Mouse (Mus musculus): ENCODE results near the gene Ybx2.
A peak's percentile ranks its signal among the peaks of the same experiment; 100 is the strongest.
"Not testable (repeated sequence)": the region's sequence is repeated elsewhere in the genome, so short reads cannot be mapped to it uniquely, and the experiment has no call there.

The Ybx2 gene

GRCm38 (mm10) chr11:69934681-69935080, 915 bp upstream of the Ybx2 start:
- no peak for DNase-seq (ENCODE audit: low spot score in 2 of 2)

DNA sequence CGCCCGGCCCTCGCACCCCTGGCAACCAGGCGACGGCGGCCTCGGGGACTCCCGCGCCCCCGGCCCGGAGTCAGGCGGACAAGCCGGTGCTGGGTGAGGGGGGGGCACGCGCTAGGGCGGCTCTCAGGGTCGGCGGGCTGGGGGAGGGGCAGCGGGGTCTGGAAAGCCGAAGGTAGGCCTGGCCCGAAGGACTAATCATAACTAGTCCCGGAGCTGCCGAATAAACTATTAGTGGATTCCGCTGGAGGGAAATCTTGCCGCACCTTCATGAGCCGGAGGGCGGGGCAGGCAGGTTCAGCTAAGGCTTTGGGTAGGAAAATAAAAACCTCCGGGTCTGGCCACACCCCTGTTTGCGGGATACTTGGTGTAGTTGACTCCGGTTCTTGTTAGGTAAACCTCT, 560 bp downstream of the Ybx2 start:
- no peak for DNase-seq (ENCODE audit: low spot score in 2 of 2)

DNA sequence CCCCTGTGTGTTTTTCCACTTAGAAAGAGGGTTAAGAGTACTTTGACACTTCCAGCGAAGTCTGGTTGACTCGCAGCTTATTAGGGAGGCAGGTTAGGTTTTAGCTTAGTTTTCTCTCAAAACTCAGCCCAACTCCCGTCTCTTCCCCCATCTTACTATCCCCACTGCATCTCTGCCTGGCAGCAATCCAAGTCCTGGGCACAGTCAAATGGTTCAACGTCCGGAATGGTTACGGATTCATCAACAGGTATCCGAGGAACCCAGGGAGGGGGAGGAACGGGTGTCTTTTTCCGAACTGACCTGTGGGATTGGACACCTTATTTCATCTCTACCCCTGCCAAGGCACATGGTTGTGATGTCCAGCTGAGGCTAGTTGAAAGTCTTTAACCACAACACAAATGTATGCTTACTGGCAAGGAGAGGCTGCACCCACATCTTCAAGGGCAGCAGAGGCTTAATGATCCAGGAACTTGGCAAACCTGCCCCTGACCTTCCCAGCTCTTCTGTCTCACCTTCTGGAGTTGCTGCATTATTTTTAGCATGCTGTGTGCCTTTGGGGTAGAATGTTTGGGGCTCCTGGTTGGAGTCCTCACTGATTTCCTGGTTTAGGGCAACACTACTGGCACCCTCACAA, 1.2 kb downstream of the Ybx2 start:
- DNase-seq (ENCODE audit: low spot score in 2 of 2), result no peak

DNA sequence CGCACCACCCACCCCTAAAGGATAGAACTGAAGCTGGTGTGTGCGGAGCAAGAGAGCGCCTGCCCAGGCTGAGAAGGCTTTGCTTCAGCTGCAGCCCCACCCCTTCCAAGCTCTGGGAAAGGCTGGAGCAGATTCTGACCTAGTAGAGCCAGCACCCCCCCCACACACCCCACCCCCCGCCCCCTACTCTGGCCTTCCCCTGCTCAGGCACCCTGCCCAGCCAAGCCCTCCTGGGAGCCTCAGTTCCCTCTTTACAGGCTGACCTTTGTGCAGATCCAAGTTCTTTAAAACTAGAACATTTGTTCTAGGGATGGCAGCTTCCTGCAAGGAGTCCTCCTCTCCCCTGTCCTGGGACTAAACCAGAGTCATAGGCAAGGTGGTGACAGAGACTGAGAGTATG, 1.8 kb downstream of the Ybx2 start:
- DNase-seq (ENCODE audit: low spot score in 2 of 2), result no peak

GRCm38 (mm10) chr11:69937834-69938233, 2.2 kb downstream of the Ybx2 start:
- no peak for DNase-seq (ENCODE audit: low spot score in 2 of 2)

- no peak for DNase-seq (ENCODE audit: low spot score in 2 of 2)
Measured at GRCm38 (mm10) chr11:69938401-69938979, 2.9 kb downstream of the Ybx2 start.

DNA sequence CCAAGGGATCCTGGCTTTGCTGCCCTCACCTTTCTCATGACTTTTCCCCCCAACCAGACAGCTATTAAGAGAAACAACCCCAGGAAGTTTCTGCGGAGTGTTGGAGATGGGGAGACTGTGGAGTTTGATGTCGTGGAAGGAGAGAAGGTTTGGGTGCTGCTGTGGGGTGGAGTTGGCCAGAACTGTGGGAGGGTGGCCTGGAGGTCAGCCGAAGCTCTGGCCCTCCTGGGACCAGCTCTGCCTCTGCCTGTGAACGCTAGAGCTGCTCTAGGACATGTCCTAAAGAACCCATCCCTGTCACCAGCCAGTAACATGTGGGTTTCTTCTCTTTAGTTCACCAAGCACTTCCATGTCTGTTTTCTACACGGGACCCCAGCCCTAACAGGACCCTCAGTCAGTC, 3.6 kb downstream of the Ybx2 start:
- DNase-seq (ENCODE audit: low spot score in 2 of 2), result no peak

DNA sequence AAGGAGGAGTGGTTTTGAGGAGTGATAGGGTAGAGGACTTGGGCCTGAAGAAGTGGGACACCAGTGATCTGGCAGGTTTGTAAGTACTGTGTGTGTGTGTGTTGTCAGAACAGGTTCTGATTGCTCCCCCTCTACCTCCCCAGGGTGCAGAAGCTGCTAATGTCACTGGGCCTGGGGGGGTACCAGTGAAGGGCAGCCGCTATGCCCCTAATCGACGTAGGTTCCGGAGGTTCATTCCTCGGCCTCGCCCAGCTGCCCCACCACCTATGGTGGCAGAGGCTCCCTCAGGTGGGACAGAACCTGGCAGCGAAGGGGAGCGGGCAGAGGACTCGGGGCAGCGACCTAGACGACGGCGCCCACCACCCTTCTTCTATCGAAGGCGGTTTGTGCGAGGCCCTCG, 4.1 kb downstream of the Ybx2 start:
- no peak for DNase-seq (ENCODE audit: low spot score in 2 of 2)

- no peak for DNase-seq (ENCODE audit: low spot score in 2 of 2)
Measured at GRCm38 (mm10) chr11:69940962-69941361, 5.4 kb downstream of the Ybx2 start.

DNA sequence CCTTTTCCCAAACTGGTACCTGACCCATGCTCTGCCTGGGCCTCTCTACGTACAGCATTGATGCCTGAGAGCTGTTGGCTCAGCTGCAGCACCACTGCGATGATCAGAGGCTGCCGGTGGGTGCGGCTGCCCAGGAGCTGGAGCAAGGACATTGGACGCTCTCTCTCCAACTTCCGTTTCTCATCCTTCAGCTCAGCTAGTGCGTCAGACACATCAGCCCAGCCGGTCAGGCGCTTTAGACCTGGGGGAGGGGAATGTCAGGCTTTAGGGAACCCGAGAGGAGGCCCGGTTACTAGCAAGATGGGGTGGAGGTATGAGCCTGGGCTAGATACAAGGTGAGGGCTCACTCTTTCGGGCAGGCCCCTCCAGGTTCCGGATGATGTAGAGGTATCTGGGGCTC, 9.6 kb downstream of the Ybx2 start:
- no peak for DNase-seq (ENCODE audit: low spot score in 2 of 2)

- no peak for DNase-seq (ENCODE audit: low spot score in 2 of 2)
Measured at GRCm38 (mm10) chr11:69945997-69946891, 10.6 kb downstream of the Ybx2 start.

DNA sequence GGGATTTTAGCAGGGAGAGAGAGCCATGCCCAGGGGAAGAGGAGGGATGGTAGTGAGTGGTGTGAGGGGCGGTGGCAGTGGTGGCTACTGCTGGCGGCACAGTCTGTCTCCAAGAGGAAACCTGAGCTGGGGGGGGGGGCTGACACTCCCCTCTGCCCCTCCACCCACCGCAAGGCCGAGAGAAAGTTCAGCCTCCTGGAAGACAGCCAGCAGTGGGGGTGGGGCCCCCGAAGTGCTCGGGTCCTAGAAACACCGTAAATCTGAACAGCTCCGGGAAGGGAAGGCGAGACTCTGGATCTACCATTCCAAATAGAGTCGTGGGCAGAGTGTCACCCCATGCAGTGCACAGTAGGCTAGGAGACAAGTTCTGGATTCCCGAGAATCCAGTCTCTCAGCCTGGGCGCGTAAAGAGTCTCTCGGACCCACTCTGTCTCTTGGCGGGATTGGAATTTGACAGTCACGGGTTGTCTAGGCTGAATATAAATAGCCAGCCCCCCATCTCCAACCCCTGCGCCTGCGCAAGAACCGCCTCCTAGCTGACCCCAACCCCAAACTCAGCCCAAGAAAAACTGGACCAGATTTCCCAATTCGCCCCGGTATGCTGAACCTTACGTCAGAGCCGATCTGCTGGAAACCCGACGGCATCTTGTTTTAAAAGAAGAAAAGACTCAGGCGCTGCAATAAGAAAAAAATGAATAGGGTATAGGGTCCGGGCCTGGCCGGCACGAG, 11.9 kb downstream of the Ybx2 start:
- DNase-seq (ENCODE audit: low spot score in 2 of 2), result no peak

- peak in 1 of 2 experiments; percentile 41 for DNase-seq (ENCODE audit: low spot score in 2 of 2)
Measured at GRCm38 (mm10) chr11:69948066-69948762, 12.6 kb downstream of the Ybx2 start, which contains the start of gene Slc2a4. Slc2a4 (minus strand) TSS chr11:69948188.

- peak; percentile 33 to 78 for DNase-seq (ENCODE audit: low spot score in 2 of 2)
Measured at GRCm38 (mm10) chr11:69948763-69949150, 13.2 kb downstream of the Ybx2 start.

GRCm38 (mm10) chr11:69950807-69951459, 15.3 kb downstream of the Ybx2 start:
- no peak for DNase-seq (ENCODE audit: low spot score in 2 of 2)

GRCm38 (mm10) chr11:69952274-69952673, 16.7 kb downstream of the Ybx2 start:
- DNase-seq (ENCODE audit: low spot score in 2 of 2), result no peak

GRCm38 (mm10) chr11:69953267-69953915, 17.8 kb downstream of the Ybx2 start:
- no peak for DNase-seq (ENCODE audit: low spot score in 2 of 2)

DNA sequence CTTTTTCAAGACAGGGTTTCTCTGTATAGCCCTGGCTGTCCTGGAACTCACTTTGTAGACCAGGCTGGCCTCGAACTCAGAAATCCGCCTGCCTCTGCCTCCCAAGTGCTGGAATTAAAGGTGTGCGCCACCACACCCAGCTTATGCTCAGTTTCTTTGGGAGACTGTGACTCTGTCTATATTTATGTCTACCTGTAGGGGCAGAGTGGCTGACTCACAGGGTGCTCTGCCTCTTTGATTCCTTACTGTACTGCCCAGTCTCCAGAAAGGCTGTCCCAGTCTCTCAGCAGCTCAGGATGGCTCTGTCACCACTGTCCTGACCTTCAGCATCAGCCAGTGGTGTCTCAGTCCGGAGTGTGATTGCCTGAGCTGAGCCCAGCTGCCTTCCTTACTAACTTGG, 20.0 kb downstream of the Ybx2 start:
- DNase-seq (ENCODE audit: low spot score in 2 of 2), result not testable (repeated sequence)

DNA sequence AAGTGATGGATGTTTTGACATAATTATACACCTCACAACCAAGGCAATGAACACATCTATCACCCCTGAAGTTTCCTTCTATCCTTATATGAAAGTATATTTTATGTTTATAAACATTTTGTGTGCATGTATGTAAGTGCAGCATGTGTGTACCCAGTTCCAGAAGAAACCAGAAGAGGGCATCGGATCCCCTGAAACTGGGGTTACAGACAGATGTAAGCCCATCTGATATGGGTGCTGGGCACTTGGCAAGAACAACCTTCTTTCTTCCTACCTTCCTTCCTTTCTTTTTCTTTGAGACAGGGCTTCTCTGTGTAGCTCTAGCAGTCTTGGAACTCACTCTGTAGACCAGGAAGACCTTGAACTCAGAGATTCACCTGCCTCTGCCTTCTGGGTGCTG, 20.6 kb downstream of the Ybx2 start:
- no peak for DNase-seq (ENCODE audit: low spot score in 2 of 2)

GRCm38 (mm10) chr11:69960616-69961015, 25.0 kb downstream of the Ybx2 start:
- no peak for DNase-seq (ENCODE audit: low spot score in 2 of 2)
